Mouse (Mus musculus) kidney, adult 11 months (tissue): ENCODE results near the gene Dlgap1.

ENCODE experiments used
- DNase-seq: peaks from one replicate; pipeline ENCODE4 v3.0.0; 2022

Gene Dlgap1

GRCm38 (mm10) chr17:70363561-70363960 lies 394.7 kb downstream of the Dlgap1 start:
- no peak for DNase-seq

DNA sequence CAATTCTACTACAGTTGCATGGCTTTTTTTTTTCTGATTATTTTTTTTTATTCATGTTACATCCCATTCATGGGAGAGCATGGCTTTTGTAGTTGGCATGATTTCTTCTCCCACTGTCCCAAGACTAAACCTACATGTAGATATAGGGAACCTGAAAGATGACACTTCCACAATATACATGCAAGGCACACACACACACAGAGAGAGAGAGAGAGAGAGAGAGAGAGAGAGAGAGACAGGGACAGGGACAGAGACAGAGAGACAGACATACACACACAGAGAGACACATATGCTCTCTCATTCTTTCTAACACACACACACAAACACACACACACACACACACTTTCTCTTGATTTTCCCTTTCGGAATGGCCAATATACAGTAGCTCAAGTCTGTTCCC lies 395.1 kb downstream of the Dlgap1 start:
- DNase-seq = no peak

- no peak for DNase-seq
Observed at GRCm38 (mm10) chr17:70369124-70369523, 400.3 kb downstream of the Dlgap1 start.

GRCm38 (mm10) chr17:70377020-70377419 lies 408.1 kb downstream of the Dlgap1 start:
- no peak for DNase-seq

DNA sequence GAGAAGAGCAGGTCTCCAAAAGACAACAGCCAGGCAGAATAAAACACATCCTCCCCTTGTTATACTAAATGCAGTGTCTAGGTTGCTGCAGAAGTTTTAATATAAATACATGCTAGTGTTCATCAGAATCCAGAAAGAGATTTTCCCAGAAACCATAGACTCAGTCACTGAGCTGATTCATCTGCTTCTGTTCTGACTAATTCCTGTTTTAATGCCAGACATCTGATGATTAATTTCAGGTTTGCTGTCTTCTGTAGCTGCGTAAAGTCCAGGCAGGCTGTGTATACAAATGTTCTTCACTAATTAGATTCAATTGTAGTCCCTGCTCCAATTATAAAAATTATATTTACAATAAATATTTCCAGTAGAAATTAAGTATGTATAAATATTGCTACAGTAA lies 419.6 kb downstream of the Dlgap1 start:
- DNase-seq = no peak

GRCm38 (mm10) chr17:70397220-70397619 lies 428.3 kb downstream of the Dlgap1 start:
- DNase-seq = no peak

DNA sequence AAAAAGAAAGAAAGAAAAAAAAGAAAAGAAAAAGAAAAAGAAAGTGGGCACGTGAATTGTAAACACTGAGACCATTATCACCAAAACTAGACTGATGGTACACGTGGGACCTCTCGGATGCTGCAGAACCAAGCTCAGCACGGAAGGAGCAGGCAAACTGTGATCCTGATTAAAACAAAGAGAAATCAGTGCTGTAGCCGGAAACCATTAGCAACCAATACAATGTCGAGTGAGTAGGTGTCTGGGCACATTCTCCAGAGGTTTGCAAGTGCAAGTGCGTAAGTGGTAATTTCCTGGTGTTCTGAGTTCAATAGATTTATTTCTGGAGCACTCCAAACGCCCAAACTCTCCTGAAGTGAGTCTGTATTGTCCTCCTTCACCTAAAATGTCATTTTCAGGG lies 428.8 kb downstream of the Dlgap1 start:
- DNase-seq = no peak

DNA sequence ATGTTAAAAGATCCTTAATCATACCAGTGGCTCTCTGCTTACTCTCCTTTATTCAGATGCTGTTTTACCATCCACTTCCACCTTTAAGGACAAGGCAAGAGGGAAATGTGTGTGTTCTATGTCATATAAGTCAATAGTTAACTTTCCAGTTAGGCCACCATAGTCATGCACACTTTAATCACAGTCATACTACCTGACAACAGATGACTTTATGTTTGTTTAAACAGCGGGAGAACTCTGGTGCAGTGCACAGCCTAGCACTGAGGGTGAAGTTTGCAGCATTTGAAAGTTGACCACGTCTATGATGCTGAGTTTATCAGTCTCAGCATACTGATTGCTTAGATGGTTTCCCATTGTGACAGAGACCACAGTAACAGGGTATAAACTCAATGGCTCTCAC lies 433.0 kb downstream of the Dlgap1 start:
- no peak for DNase-seq

DNA sequence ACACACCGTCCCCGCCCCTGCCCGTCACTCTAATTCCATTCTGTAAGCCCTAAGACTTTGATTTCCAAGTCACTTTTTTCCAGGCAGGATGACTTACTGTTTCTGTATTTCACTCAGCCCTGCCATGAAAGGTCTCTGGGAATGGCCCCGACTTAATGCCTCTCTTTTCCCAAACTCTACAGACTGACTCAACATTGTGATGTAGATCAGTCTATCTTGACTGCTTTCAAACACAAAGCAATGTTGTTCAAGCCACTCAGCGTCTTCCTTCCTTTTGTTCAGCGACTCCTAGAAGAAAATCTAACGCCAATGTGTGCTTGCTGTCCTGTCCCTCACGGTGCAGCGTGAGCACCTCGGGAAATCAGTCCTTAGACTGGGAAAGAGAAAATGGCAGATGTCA lies 434.9 kb downstream of the Dlgap1 start:
- no peak for DNase-seq

GRCm38 (mm10) chr17:70414202-70414601 lies 445.3 kb downstream of the Dlgap1 start:
- no peak for DNase-seq

- DNase-seq = no peak
Observed at GRCm38 (mm10) chr17:70427866-70428265, 459.0 kb downstream of the Dlgap1 start.

GRCm38 (mm10) chr17:70429746-70430451 lies 461.0 kb downstream of the Dlgap1 start:
- peak; percentile 23 for DNase-seq

- no peak for DNase-seq
Observed at GRCm38 (mm10) chr17:70430452-70430787, 461.5 kb downstream of the Dlgap1 start.

GRCm38 (mm10) chr17:70432834-70433233 lies 464.0 kb downstream of the Dlgap1 start:
- DNase-seq = no peak

DNA sequence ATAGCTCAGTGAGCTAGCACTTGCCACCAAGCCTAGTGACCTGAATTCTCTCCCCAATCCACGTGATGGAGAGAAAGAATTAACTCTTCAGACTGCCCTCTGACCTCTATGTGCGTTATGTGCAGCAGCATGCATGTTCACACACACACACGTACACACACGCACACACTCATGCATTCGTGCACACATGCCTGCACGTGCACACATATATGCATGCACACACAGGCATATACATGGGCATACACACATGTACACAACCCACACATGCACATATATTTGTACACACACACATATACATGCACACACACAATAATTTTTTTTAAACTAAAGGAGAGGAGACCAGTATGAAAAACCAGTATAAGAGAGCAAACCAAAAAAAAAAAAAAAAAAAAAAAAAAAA lies 465.7 kb downstream of the Dlgap1 start:
- no peak for DNase-seq

DNA sequence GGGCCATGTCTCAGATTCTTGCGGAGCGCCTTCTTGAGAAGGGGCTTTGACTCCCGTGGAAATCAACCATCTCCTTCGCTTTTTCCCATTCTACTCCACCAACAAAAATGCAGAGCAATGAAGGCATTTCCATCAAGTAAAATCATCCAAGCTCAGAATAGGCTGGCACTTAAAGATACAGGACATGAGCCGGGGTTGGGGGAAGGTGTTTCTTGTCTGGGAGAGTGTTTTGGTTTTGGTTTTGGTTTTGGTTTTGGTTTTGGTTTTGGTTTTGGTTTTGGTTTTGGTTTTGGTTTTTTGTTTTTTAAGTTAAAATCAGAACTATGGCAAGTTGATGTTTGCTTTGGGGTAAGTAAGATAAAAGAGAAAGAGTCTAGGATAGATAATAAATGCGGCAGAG lies 466.7 kb downstream of the Dlgap1 start:
- no peak for DNase-seq

GRCm38 (mm10) chr17:70437229-70437628 lies 468.4 kb downstream of the Dlgap1 start:
- DNase-seq = no peak

GRCm38 (mm10) chr17:70442976-70443375 lies 474.1 kb downstream of the Dlgap1 start:
- DNase-seq = no peak

GRCm38 (mm10) chr17:70446451-70446850 lies 477.6 kb downstream of the Dlgap1 start:
- DNase-seq = no peak

DNA sequence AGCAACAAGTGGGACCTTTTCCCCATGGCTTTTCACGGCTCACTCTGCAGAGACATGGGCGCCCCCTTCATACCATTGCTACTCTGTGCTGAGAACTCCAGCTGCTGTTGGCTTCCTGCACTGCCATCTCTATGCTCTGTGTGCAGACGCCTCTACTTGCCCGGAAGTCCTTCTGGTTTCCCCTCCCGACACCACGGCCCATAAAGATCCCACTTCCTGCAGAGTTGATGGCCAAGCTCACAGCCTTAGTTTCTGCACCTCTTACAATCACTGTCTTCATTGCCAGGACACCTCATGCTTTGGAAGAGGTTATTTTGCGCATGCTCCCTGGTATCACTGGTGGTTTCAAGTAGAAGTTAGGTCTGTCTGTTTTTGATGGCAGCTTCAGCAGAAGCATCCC lies 486.2 kb downstream of the Dlgap1 start:
- DNase-seq = no peak

DNA sequence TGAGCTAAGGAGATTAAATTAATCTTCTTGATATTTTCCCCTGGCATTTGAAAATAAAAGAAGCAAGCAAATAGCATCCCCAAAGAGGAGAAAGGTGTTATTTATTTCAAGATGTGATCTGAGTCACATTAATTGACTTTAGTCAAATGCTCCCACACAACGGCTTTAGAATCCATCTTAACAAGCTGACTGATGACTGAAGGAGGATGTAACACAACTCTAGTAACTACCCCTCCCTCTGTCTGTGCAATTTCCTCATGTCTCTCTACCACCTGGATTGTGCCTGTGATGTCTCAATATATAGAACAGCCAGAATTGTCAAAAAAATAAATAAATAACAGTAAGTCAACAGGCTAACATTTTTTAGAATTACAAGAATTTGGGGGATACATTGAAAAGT lies 488.2 kb downstream of the Dlgap1 start:
- DNase-seq = no peak

DNA sequence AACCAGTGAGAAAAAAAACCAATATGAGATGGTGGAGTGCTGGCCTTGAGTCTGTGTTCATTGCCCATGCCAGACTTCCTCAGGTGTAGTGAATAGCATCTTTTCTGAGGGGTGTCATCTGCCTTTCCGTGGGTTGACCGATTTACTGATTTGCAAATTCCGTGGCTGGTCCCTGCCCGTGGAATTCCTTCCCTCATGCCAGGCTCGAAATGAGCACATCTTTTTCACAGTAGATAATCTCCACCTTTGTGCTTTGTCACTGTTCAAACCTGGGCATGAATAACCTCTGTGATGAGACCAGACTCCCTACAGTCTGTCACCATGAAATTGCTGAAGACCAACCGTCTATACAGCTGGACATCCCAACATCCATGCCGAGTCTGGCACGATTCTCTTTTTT lies 493.4 kb downstream of the Dlgap1 start:
- no peak for DNase-seq

DNA sequence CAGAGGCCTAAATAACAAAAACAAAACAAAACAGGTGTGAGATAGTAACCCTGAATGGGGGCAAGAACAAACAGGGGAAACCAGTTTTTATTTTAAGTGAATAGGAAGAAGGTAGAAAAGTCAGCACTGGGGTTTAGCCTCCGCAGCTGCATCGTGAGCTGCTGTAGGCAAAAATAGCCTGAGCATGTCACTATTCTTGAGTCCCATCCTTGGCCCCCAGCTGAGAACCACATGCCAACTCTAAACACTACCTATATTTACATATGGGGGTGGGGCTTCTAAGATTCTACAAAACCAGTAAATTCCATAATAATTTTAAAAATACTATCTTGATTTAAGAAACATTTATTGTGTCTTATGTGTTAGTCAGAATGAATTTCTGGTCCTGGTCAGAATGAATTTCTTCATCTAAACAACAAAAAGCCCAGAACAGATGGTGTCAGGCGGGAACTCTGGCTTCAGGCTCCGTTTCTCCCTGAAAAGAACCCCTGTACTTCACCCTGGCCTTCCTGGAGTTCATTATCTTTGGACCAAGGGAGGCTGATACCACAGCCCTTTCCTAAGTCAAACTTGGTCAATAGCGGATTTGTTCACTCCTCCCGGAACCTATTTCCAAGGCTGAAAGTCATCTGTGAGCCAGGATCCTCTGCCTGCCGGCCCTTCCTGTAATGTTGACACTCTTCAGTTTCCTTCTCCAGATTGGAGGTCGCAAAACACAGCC lies 494.1 kb downstream of the Dlgap1 start:
- no peak for DNase-seq

- DNase-seq = no peak
Observed at GRCm38 (mm10) chr17:70466413-70466812, 497.5 kb downstream of the Dlgap1 start.

- no peak for DNase-seq
Observed at GRCm38 (mm10) chr17:70470970-70471371, 502.1 kb downstream of the Dlgap1 start.
